Mouse (Mus musculus) embryonic facial prominence, embryonic 11.5 days (tissue): ENCODE data around the gene Frem2. TPM values are rescaled to one million over a fixed set of nuclear protein-coding genes. Genes with fewer than 3 reads are reported as not detected.

ENCODE experiments used
- ATAC-seq: fragments of 200-750 bp; cut with Nextera tagmentation; replicated peaks from 2 replicates; pipeline ENCODE4 v1.8.0; 2017; ENCODE audit warnings: low read depth; ENCODE audit not compliant: insufficient number of reproducible peaks, low FRiP score, low TSS enrichment
- DNase-seq: peaks from one replicate; pipeline ENCODE4 v3.0.0-alpha.2; 2015; ENCODE audit warnings: low spot score
- H3K27ac ChIP-seq: fragments of 300-500 bp; sonication (generic); replicated peaks from 2 replicates; pipeline ENCODE4 v1.5.1; 2014; ENCODE audit warnings: mild to moderate bottlenecking, low read depth, low read length, control low read depth
- H3K27me3 ChIP-seq: fragments of 300-500 bp; sonication (generic); 2 replicates; pipeline ENCODE4 v1.6.1; 2014; ENCODE audit warnings: mild to moderate bottlenecking, low read length, moderate library complexity, mixed read lengths; ENCODE audit not compliant: control insufficient read depth, insufficient read depth
- H3K36me3 ChIP-seq: fragments of 300-500 bp; sonication (generic); replicated peaks from 2 replicates; pipeline ENCODE4 v1.6.1; 2014; ENCODE audit warnings: low read depth, mild to moderate bottlenecking, low read length, moderate library complexity, mixed read lengths; ENCODE audit not compliant: control insufficient read depth, insufficient read depth
- H3K4me1 ChIP-seq: fragments of 300-500 bp; sonication (generic); 2 replicates; pipeline ENCODE4 v1.6.1; 2014; ENCODE audit warnings: low read length, mixed read lengths; ENCODE audit not compliant: control insufficient read depth, insufficient read depth
- H3K4me2 ChIP-seq: fragments of 300-500 bp; sonication (generic); 2 replicates; pipeline ENCODE4 v1.6.1; 2014; ENCODE audit warnings: low read depth, mild to moderate bottlenecking, control low read depth, low read length, moderate library complexity
- H3K4me3 ChIP-seq: fragments of 300-500 bp; sonication (generic); 2 replicates; pipeline ENCODE4 v1.5.1; 2014; ENCODE audit warnings: low read depth, low read length, control low read depth
- H3K9ac ChIP-seq: fragments of 300-500 bp; sonication (generic); replicated peaks from 2 replicates; pipeline ENCODE4 v1.6.1; 2014; ENCODE audit warnings: mild to moderate bottlenecking, control low read depth, low read length
- H3K9me3 ChIP-seq: fragments of 300-500 bp; sonication (generic); replicated peaks from 2 replicates; pipeline ENCODE4 v1.6.1; 2016; ENCODE audit warnings: mild to moderate bottlenecking, low read length, inconsistent platforms, mixed read lengths; ENCODE audit not compliant: control insufficient read depth
- WGBS: fragments of 180-500 bp; shearing (Covaris S2); extraction: QIAGEN DNeasy Blood & Tissue Kit; methylation state at CpG from one replicate; pipeline ENCODE4 v1.1.7; 2014; 5-methylcytosine and 5-hydroxymethylcytosine counted together
- polyA plus RNA-seq: library from polyadenylated mRNA; unstranded; fragments of >200 nt; fragmentation: Nextera tagmentation; extraction: Ambion mirVana; gene quantifications from 2 replicates; pipeline ENCODE4 v1.2.1, GENCODE M21; 2014

The Frem2 gene
- polyA plus RNA-seq, 1 experiment from 2014 or later = 4.4 TPM

DNA sequence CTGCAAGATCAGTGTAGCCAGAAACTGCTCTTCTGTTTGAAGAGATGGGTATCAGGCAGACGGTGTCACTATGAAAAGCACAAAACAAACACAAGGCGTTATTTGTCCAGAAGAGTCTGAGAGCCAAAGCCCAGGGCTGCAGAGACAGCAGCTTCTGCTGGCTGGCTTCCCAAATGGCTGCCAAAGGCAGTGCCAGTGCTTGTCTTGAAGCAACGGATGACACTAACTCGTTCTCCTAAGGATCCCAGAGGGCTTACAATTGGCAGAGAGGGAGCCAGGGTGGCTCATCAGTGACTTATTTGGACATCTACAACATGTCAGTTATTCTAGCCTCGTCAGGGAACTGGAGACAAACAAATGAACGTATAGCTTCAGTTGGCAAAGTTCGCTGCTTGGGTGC lies 93.4 kb downstream of the Frem2 start:
- no peak for DNase-seq
- 62% methylated on average over 7 of the region's 7 CpGs for WGBS
- Histone ChIP-seq H3K4me2 (no peak overlapping the region), H3K9me3 (no peaks in the 10 kb centered on the region), H3K4me3 (no peak overlapping the region), H3K27me3 (no peaks in the 10 kb centered on the region), H3K9ac (no peak overlapping the region), H3K4me1 (no peaks in the 10 kb centered on the region), H3K27ac (no peak overlapping the region), H3K36me3 (no peaks in the 10 kb centered on the region)
- ATAC-seq = no peak

- 42% methylated on average over 7 of the region's 7 CpGs for WGBS
Measured at GRCm38 (mm10) chr3:53561813-53562212, 95.3 kb downstream of the Frem2 start.

DNA sequence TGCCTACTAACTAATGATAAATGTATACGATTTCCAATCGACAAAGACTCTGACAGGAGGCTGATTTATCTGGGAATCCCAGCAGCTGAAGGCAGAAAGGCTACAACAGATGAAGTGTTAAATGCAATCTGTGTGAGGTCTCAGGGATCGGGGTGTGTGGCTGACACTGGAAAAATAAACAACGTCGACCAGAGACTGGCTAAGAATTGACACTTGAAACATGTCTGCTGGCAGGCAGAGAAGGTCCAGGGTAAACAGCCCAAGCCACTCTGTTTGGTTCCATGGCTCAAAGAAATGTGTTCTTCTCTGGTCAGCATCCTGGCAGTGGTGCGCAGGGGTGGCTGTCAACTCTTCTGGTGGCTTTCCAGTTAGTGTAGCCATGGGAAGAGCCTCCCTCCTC lies 98.1 kb downstream of the Frem2 start:
- no peak overlapping the region for H3K27ac ChIP-seq
- WGBS = 57% methylated on average over 6 of the region's 6 CpGs
- no peaks in the 10 kb centered on the region for H3K9me3 ChIP-seq
- no peak overlapping the region for H3K4me2 ChIP-seq
- H3K27me3 ChIP-seq = no peaks in the 10 kb centered on the region
- ATAC-seq (no peak), DNase-seq (peak; percentile 22)
- H3K9ac ChIP-seq = no peak overlapping the region
- no peaks in the 10 kb centered on the region for H3K36me3 ChIP-seq
- no peak overlapping the region for H3K4me3 ChIP-seq
- no peaks in the 10 kb centered on the region for H3K4me1 ChIP-seq

More at GRCm38 (mm10) chr3:53561813-53562212, 95.3 kb downstream of the Frem2 start:
- no peaks in the 10 kb centered on the region for H3K27me3 ChIP-seq
- H3K36me3 ChIP-seq = no peaks in the 10 kb centered on the region
- no peak overlapping the region for H3K4me3 ChIP-seq
- DNase-seq = no peak
- no peaks in the 10 kb centered on the region for H3K4me1 ChIP-seq
- H3K9me3 ChIP-seq = no peaks in the 10 kb centered on the region
- H3K4me2 ChIP-seq = no peak overlapping the region
- H3K27ac ChIP-seq = no peak overlapping the region
- no peak overlapping the region for H3K9ac ChIP-seq
- no peak for ATAC-seq

DNA sequence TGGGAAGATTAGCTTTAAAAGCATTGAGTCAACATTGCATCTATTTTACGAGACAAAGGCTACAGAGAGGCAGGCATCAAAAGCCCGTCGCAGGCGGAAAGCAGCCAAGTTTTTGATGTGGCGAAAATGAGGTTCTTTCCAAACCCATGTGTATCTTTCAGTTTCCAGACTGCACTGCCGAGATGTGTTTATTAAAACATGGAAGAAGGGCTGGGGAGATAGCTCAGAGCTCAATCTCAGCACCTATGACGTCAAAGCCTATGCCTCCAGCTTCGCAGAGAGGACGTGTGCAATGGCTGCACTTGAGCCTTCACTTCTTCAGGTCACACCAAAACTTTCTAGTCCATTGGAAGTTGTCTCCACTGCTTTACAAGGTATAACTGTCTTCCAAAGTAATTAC lies 98.9 kb downstream of the Frem2 start:
- Histone ChIP-seq H3K9ac (no peak overlapping the region), H3K4me2 (no peak overlapping the region), H3K27me3 (no peaks in the 10 kb centered on the region), H3K36me3 (no peaks in the 10 kb centered on the region), H3K9me3 (no peaks in the 10 kb centered on the region), H3K4me1 (no peaks in the 10 kb centered on the region), H3K4me3 (no peak overlapping the region), H3K27ac (no peak overlapping the region)
- DNase-seq = no peak
- no peak for ATAC-seq
- 83% methylated on average over 9 of the region's 9 CpGs for WGBS

GRCm38 (mm10) chr3:53557388-53558214 lies 99.6 kb downstream of the Frem2 start:
- DNase-seq = no peak
- H3K36me3 ChIP-seq = no peaks in the 10 kb centered on the region
- no peaks in the 10 kb centered on the region for H3K27me3 ChIP-seq
- no peak overlapping the region for H3K9ac ChIP-seq
- H3K4me3 ChIP-seq = no peak overlapping the region
- H3K4me2 ChIP-seq = no peak overlapping the region
- H3K9me3 ChIP-seq = no peaks in the 10 kb centered on the region
- no peak for ATAC-seq
- H3K27ac ChIP-seq = no peak overlapping the region
- WGBS = 88% methylated on average over 16 of the region's 16 CpGs
- H3K4me1 ChIP-seq = no peaks in the 10 kb centered on the region

DNA sequence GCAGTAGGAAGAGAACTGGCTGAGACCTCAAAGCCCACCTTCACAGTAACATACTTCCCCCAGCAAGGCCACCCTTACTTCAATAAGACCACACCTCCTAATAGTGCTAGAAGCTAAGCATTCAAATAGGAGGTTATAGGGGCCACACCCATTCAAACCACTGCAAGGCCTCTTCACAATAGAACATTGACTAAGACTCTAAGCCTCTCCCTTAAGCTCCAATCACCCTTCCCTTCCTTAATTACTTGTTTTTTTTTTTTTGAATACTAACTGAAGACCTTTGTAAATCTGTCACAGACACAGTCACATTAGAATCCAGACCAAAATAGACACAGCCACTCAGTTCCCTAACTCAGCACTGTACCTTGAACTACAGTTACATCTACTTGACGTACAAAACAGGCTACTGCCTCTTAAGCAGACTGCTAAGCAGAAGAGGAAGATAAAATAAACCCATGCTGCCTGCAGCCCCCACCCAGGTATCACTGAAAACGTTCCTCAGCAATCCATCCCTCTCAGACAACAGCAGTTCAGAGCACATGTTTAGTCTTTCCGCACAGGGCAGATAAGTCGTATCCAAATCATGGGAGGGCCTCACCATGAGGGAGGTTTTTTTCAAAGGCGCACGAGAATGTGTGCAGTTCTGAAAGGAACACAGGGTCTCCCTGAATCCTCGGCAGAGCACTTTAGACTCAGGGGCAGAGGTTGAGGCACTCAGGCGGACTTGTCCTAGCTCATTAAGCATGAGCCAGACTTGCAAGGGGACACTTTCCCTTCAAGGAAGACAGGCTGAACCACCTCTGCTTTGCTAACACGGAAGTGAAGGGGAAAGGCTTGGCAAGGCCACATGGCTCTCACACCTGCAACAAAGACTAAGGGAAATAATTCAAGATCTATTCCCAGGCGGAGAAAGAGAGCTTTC lies 101.9 kb downstream of the Frem2 start:
- ATAC-seq = no peak

GRCm38 (mm10) chr3:53552691-53553090 lies 104.5 kb downstream of the Frem2 start:
- 77% methylated on average over 7 of the region's 7 CpGs for WGBS
- no peak for DNase-seq
- no peak for ATAC-seq

More for the DNA sequence above, 101.9 kb downstream of the Frem2 start:
- no peaks in the 10 kb centered on the region for H3K36me3 ChIP-seq
- no peak overlapping the region for H3K4me2 ChIP-seq
- H3K4me3 ChIP-seq = no peak overlapping the region
- H3K27me3 ChIP-seq = no peaks in the 10 kb centered on the region
- H3K4me1 ChIP-seq = no peaks in the 10 kb centered on the region
- WGBS = 66% methylated on average over 10 of the region's 10 CpGs
- no peak overlapping the region for H3K27ac ChIP-seq
- no peak for DNase-seq
- H3K9ac ChIP-seq = no peak overlapping the region
- H3K9me3 ChIP-seq = no peaks in the 10 kb centered on the region

GRCm38 (mm10) chr3:53532091-53532490 lies 125.1 kb downstream of the Frem2 start:
- Histone ChIP-seq H3K4me1 (no peaks in the 10 kb centered on the region), H3K9ac (no peak overlapping the region), H3K4me2 (no peak overlapping the region), H3K27ac (no peak overlapping the region), H3K36me3 (no peaks in the 10 kb centered on the region; the same call in 1 of the 2 replicates), H3K9me3 (no peaks in the 10 kb centered on the region), H3K27me3 (no peaks in the 10 kb centered on the region), H3K4me3 (no peak overlapping the region)
- 87% methylated on average over 6 of the region's 6 CpGs for WGBS
- ATAC-seq (no peak), DNase-seq (no peak)

More at GRCm38 (mm10) chr3:53552691-53553090, 104.5 kb downstream of the Frem2 start:
- Histone ChIP-seq H3K27ac (no peak overlapping the region), H3K27me3 (no peaks in the 10 kb centered on the region), H3K4me2 (no peak overlapping the region), H3K4me3 (no peak overlapping the region), H3K36me3 (no peaks in the 10 kb centered on the region), H3K4me1 (no peaks in the 10 kb centered on the region), H3K9ac (no peak overlapping the region), H3K9me3 (no peaks in the 10 kb centered on the region)
